Mouse (Mus musculus) gastrocnemius, postnatal 10 days (tissue): ENCODE measurements around the gene Polr1a. TPM values are rescaled to one million over a fixed set of nuclear protein-coding genes. Genes with fewer than 3 reads are reported as not detected.
"Not testable (repeated sequence)": the region's sequence is repeated elsewhere in the genome, so short reads cannot be mapped to it uniquely, and the experiment has no call there.

Source experiments
- DNase-seq: peaks from one replicate; pipeline ENCODE4 v3.0.0; 2021; ENCODE audit warnings: mixed read lengths
- long read RNA-seq, 2 experiments: library from polyadenylated mRNA; stranded (forward); transcript quantifications; one replicate each; pipeline ENCODE4 v2.0.0; 2021
- total RNA-seq, 2 experiments: library from RNA; stranded (reverse); gene quantifications; 2 replicates each; pipeline ENCODE4 v1.2.3; 2021

The Polr1a gene
- total RNA-seq: 10 to 100 TPM; 32.8 to 35.7 TPM
- long read RNA-seq, experiment 1, full-length matches to known transcripts: 7 of 24 reads
- long read RNA-seq, experiment 1, partial matches to known transcripts: 13 of 24 reads
- long read RNA-seq, experiment 1, other reads (novel, unspliced or antisense): 4 of 24 reads
- long read RNA-seq, experiment 2, full-length matches to known transcripts: 5 of 16 reads
- long read RNA-seq, experiment 2, partial matches to known transcripts: 10 of 16 reads
- long read RNA-seq, experiment 2, other reads (novel, unspliced or antisense): 1 of 16 reads

DNA sequence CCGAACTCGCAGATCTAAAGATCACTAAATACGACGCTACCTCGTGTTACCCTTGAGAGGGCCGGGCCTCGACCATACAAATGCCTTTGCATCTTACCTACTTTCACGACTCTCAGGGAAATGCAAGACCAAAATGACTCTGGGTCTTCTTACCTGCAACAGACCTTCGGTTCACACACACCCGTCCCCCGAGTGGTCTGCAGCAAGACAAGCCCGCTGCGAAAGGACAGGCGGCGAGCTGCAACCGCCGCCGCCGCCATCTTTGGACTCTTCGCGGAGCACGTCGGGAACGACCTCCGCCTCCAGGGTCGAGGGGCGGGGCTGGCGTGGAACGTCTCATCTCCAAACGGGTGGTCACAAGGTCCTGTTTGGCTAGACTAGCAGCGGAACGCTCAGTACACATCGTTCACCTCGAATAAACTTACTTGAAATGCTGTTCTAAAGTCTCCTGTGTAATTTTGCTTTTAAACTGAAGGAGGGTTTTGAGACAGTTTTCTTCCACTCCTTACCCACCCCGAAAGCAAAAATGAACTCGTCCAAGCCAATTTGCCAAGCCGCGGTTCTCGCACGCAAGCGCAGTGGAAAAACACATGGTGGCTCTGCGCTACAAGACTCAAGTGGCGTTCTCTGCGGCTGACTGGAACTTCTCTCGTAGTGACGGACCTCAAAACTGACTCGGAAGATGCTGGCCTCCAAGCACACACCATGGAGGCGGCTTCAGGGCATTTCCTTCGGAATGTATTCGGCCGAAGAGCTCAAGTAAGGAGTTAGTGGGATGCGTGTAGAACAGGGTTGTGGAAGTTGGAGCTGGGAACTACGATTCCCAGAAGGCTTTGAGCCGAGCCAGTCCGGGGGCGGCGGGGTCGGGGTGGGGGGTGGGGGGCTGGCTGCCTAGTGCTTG is at the start of gene Polr1a, which contains the start of gene Ptcd3:
Polr1a (plus strand) TSS at position 573 of the 901 bp plus-strand sequence.
Ptcd3 (minus strand) TSS at position 270 of the 901 bp plus-strand sequence.
- peak; percentile 94 for DNase-seq

DNA sequence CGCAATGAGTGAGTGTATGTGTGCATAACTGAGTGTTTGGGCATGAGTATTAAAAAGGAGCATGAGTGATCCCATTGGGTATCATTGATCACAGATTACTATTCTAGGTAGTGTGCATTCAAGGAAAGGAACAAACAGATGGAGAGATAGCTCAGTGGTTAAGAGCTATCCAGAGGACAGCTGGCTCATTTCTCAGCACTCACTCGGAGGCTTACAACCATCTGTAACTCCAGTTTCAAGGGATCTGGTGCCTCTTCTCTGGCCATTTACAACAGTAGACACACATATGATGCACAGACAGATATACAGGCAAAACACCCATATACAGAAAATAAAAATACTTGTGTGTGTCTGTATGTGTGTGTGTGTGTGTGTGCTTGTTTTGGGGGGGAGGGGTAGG is 41.1 kb upstream of the Polr1a start:
- no peak for DNase-seq

GRCm38 (mm10) chr6:71868809-71869208 is 40.0 kb upstream of the Polr1a start:
- DNase-seq: no peak

DNA sequence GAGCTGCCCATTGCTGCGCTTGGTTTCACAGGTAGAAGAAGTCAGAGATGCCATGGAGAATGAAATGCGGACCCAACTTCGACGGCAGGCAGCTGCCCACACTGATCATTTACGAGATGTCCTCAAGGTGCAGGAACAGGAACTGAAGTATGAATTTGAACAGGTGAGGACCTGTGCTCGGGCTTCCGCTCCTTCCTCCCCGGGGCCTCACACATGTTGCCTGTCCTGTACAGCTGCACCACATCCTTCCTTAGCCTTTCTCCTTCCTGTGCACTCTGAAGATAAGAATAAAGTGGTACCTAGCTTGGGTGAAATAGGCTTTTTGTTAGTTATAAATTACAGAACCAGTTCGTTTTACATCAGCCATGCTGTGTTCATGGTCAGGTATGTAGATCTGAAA is 37.5 kb upstream of the Polr1a start:
- DNase-seq: no peak

- no peak for DNase-seq
These were observed 30.7 kb upstream of the Polr1a start for GRCm38 (mm10) chr6:71877965-71878760.

- no peak for DNase-seq
These were observed 15.6 kb upstream of the Polr1a start for GRCm38 (mm10) chr6:71893263-71893662.

DNA sequence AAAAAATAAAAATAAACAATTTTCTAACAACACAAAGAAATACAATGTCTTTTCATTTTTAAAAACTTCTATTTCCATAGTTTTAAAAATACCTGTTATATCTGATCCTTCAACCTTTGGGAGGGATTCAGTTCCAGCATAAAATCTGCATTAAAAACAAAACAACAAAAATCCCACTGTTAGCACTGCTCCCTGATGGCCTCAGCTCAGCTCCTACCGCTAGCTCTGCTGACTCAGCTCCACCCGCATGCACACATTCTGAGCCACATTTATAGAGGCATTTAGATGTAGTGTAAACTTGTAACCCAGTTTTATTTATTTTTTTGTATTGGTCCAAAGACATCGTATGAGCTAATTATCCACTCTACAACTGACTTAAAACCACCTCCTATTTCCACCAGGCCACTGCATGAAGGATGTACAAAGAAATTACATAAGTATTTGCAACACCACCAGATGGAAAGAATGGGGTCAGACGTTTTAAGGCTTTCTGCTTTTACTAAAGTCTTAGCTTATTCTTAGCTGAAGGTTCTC is 1.1 kb upstream of the Polr1a start:
- DNase-seq: no peak

DNA sequence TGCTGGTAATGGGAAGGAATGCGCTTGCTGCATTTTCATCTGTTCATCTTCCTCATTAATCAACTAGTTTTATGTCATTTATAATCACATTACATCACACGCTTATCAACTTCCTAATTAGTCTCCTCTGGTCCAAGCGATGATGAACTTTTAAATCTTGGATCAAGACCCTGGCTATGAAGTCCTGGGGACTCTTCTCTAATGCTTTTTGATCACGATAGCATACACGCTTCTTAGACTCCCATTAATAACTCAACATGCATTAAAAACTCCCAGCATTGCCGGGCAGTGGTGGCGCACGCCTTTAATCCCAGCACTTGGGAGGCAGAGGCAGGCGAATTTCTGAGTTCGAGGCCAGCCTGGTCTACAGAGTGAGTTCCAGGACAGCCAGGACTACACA is 531 bp downstream of the Polr1a start:
- no peak for DNase-seq

GRCm38 (mm10) chr6:71909840-71910239 is 987 bp downstream of the Polr1a start:
- no peak for DNase-seq

- DNase-seq: no peak
These were observed 3.0 kb downstream of the Polr1a start for GRCm38 (mm10) chr6:71911686-71912450.

- no peak for DNase-seq
These were observed 11.9 kb downstream of the Polr1a start for GRCm38 (mm10) chr6:71920752-71921151.

- DNase-seq: not testable (repeated sequence)
These were observed 16.4 kb downstream of the Polr1a start for GRCm38 (mm10) chr6:71925233-71925632.

- DNase-seq: peak; percentile 63
These were observed 19.1 kb downstream of the Polr1a start for GRCm38 (mm10) chr6:71927911-71928310.

DNA sequence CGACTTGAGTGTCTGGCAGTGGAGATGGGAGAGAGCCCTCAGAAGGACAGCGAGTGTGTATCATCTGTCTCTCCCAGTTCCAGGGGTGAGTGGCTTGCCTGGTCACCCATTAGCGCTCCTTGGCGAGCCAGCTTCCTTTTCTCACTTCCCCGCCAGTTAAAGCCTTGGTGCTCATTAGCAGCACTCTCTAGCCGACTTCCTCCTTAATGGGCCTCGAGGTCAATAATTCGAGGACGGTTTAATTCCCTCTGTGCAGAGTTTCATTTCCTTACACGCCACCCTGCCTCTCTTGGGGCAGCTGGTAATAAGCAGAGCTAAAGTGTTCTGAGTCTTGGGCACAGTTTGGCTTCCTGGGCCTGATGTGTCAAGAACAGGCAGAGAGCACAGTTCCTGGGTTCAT is 21.2 kb downstream of the Polr1a start:
- no peak for DNase-seq

- no peak for DNase-seq
These were observed 22.1 kb downstream of the Polr1a start for GRCm38 (mm10) chr6:71930830-71931437.

DNA sequence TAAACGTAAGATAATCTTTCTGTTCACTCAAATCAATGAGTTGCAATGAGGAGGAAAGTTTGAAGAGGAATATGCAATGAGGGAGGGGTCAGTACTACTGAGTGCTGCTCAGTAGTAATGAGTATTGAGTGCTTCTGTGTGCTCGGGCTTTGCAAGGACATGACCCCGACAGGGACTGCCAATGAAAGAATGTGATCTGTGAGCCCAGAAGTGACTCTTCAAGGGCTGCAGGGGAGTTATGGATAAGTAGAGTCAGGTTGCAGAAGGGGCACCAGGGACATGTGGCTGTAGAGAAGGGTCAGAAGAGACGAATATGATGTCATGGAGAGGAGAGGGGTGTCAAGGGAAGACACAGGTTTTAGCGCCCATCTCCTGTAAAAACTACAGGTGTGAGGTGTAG is 23.5 kb downstream of the Polr1a start:
- DNase-seq: no peak

DNA sequence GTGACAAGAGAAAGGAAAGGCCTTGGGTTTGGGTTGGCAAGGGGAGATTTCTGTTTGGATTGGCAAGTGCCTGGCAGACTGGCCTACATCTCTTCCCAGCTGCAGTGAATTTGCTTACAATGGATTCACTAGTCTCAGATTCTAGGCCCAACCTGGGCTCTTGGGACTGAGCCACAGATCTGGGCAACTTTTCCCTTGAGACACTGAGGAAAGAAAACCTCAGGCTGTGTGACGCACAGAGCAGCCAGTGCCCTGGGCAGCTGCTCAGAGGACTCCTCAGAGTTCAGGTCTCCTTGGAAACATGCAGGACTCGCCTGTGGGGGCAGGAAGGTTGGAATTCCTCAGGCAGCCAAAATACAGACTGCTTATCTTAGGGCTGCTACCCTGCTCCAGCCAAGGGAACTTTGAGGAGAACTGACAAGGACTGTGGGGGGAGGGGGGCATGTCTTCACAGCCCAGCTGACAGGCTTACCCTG is 25.3 kb downstream of the Polr1a start:
- no peak for DNase-seq

DNA sequence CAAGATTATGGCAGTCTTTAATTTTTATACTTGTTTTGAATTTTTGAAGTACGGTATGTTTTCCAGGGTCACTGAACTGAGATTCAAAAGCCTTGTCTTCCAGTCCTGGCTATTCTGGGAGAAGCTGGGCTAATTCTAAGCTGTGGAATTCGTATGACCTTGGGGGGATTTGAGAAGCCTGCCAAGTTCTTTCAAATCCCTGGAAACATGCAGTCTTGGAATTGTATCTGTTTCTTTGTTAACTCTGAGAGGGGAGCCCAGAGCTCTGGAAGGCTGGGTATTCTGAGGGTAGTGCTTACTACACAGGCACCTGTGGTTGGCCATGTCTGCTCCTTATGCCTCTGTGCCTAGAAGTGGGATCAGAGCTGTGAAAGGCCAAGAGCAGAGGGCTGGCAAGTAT is 26.9 kb downstream of the Polr1a start:
- DNase-seq: no peak

- DNase-seq: no peak
These were observed 32.1 kb downstream of the Polr1a start for GRCm38 (mm10) chr6:71940912-71941311.

DNA sequence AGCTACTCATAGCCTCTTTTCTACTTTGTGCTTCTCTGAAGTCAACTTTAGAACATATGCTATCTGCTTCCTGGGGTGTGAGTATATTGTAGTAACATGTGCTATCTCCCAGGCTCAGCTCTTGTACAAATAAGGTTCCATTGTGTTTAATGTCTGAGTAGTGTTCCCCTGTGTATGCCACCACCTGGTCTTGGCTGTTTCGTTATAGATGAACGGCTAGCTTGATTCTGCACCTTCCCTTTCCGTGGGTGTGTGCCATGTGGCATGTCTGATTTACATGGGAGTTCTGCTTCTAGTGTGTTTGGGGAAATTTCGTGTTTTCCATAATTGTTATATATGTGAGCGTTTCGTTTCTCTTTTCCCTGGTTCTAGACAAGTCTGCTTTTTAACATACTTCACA is 36.2 kb downstream of the Polr1a start:
- no peak for DNase-seq

- no peak for DNase-seq
These were observed 37.3 kb downstream of the Polr1a start for GRCm38 (mm10) chr6:71946121-71946520.
